Mouse (Mus musculus): ENCODE results near the gene Rps6ka2.

DNA sequence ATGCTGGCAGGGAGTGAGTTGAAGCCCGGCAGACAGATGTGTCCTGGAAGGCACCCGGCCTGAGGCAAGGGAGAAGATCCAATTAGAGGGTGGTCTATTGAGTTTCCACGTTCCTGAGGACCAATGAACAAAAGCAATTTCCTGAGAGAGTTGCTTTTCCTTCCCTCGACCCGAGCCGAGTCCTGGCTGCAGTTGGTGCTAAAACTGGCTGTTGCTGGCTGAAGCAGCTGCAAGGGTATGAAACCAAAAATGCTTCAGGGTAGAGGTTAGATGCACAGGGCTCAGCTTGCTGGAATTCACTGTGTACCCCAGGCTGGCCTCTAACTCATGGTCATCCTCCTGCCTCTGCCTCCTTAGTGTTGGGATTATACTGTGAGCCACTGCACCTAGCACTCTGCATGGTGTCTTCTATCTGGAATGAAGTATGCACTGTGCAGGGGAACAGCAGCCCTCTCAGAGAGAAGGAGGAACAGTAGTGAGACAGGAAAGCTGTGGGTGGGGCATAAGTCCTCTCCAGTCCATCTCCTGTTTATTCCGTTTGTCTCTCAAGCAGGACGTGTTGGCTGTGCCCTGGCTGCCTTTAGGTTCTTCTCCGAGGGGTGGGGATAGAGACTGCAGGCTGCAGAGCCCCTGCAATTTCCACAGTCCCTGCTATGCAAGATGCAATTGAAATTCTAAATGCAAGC lies 24.4 kb upstream of the Rps6ka2 start:
- no peak for TF ChIP-seq GATA1 (IDR thresholded peaks at IDR 0.05; ENCODE audit: borderline replicate concordance, low read length)
- TF ChIP-seq FLI1 (IDR thresholded peaks at IDR 0.05; ENCODE audit: low read length): no peak
